Mouse (Mus musculus) neural tube, embryonic 11.5 days (tissue): ENCODE measurements around the gene Gabpa. TPM values are rescaled to one million over a fixed set of nuclear protein-coding genes. Genes with fewer than 3 reads are reported as not detected.

Experiments
- ATAC-seq: fragments of 200-750 bp; cut with Nextera tagmentation; 2 replicates; pipeline ENCODE4 v1.8.0; 2017; ENCODE audit warnings: moderate number of reproducible peaks, mild to moderate bottlenecking, moderate TSS enrichment, moderate library complexity; ENCODE audit not compliant: insufficient read depth, low FRiP score, low TSS enrichment
- DNase-seq: peaks from one replicate; pipeline ENCODE4 v3.0.0-alpha.2; 2015; ENCODE audit warnings: low spot score
- H3K27ac ChIP-seq: fragments of 300-500 bp; sonication (generic); 2 replicates; pipeline ENCODE4 v1.5.1; 2014; ENCODE audit warnings: low read depth, mild to moderate bottlenecking, low read length
- H3K27me3 ChIP-seq: fragments of 300-500 bp; sonication (generic); 2 replicates; pipeline ENCODE4 v1.6.1; 2014; ENCODE audit warnings: mild to moderate bottlenecking, low read length, mixed read lengths; ENCODE audit not compliant: control insufficient read depth, insufficient read depth
- H3K36me3 ChIP-seq: fragments of 300-500 bp; sonication (generic); 2 replicates; pipeline ENCODE4 v1.6.1; 2014; ENCODE audit warnings: mild to moderate bottlenecking, low read length, moderate library complexity, mixed read lengths; ENCODE audit not compliant: control insufficient read depth, insufficient read depth
- H3K4me1 ChIP-seq: fragments of 300-500 bp; sonication (generic); 2 replicates; pipeline ENCODE4 v1.6.1; 2014; ENCODE audit warnings: low read length, mixed read lengths; ENCODE audit not compliant: control insufficient read depth, insufficient read depth
- H3K4me2 ChIP-seq: fragments of 300-500 bp; sonication (generic); 2 replicates; pipeline ENCODE4 v1.6.1; 2014; ENCODE audit warnings: low read depth, mild to moderate bottlenecking, moderate library complexity
- H3K4me3 ChIP-seq: fragments of 300-500 bp; sonication (generic); 2 replicates; pipeline ENCODE4 v1.5.1; 2014; ENCODE audit warnings: low read depth, low read length
- H3K9ac ChIP-seq: fragments of 300-500 bp; sonication (generic); 2 replicates; pipeline ENCODE4 v1.6.1; 2014; ENCODE audit warnings: mild to moderate bottlenecking, low read length
- H3K9me3 ChIP-seq: fragments of 300-500 bp; sonication (generic); 2 replicates; pipeline ENCODE4 v1.6.1; 2016; ENCODE audit warnings: low read length; ENCODE audit not compliant: control insufficient read depth
- WGBS: fragments of 180-500 bp; shearing (Covaris S2); extraction: QIAGEN DNeasy Blood & Tissue Kit; methylation state at CpG from one replicate; pipeline ENCODE4 v1.1.7; 2014; 5-methylcytosine and 5-hydroxymethylcytosine counted together
- polyA plus RNA-seq: library from polyadenylated mRNA; unstranded; fragments of >200 nt; fragmentation: Nextera tagmentation; extraction: Ambion mirVana; gene quantifications from 2 replicates; pipeline ENCODE4 v1.2.1, GENCODE M21; 2014

The Gabpa gene
- polyA plus RNA-seq, 1 experiment from 2014 or later = 43.1 TPM

- Histone ChIP-seq H3K36me3 (no peaks in the 10 kb centered on the region; the same call in 1 of the 2 replicates), H3K27me3 (no peaks in the 10 kb centered on the region), H3K4me1 (no peaks in the 10 kb centered on the region), H3K9ac (no peak overlapping the region), H3K4me3 (no peak overlapping the region), H3K9me3 (no peaks in the 10 kb centered on the region), H3K27ac (no peak overlapping the region), H3K4me2 (no peak overlapping the region)
- no peak for ATAC-seq
- 100% methylated on average over 3 of the region's 3 CpGs for WGBS
- DNase-seq = no peak
These were observed 28.6 kb upstream of the Gabpa start for GRCm38 (mm10) chr16:84806175-84806574.

GRCm38 (mm10) chr16:84807874-84808273, 26.9 kb upstream of the Gabpa start:
- H3K27me3 ChIP-seq = no peaks in the 10 kb centered on the region
- WGBS = 91% methylated on average over 7 of the region's 7 CpGs
- ATAC-seq (no peak), DNase-seq (no peak)
- no peak overlapping the region for H3K27ac ChIP-seq
- no peaks in the 10 kb centered on the region for H3K9me3 ChIP-seq
- H3K36me3 ChIP-seq = no peaks in the 10 kb centered on the region; the same call in 1 of the 2 replicates
- H3K4me2 ChIP-seq = no peak overlapping the region
- H3K4me3 ChIP-seq = no peak overlapping the region
- H3K4me1 ChIP-seq = no peaks in the 10 kb centered on the region
- no peak overlapping the region for H3K9ac ChIP-seq

GRCm38 (mm10) chr16:84810254-84810653, 24.5 kb upstream of the Gabpa start:
- Histone ChIP-seq H3K9ac (no peak overlapping the region), H3K27me3 (no peaks in the 10 kb centered on the region), H3K9me3 (no peaks in the 10 kb centered on the region), H3K4me2 (no peak overlapping the region), H3K4me3 (no peak overlapping the region), H3K36me3 (no peaks in the 10 kb centered on the region; the same call in 1 of the 2 replicates), H3K27ac (no peak overlapping the region), H3K4me1 (no peaks in the 10 kb centered on the region)
- DNase-seq = no peak
- ATAC-seq = no peak
- WGBS = 86% methylated on average over 1 of the region's 1 CpGs

GRCm38 (mm10) chr16:84813852-84814251, 20.9 kb upstream of the Gabpa start:
- no peak overlapping the region for H3K4me3 ChIP-seq
- H3K4me2 ChIP-seq = no peak overlapping the region
- no peak overlapping the region for H3K27ac ChIP-seq
- no peak for ATAC-seq
- 85% methylated on average over 8 of the region's 8 CpGs for WGBS
- no peak overlapping the region for H3K9ac ChIP-seq
- no peaks in the 10 kb centered on the region for H3K36me3 ChIP-seq
- DNase-seq = no peak
- no peaks in the 10 kb centered on the region for H3K27me3 ChIP-seq
- H3K9me3 ChIP-seq = no peaks in the 10 kb centered on the region
- H3K4me1 ChIP-seq = no peaks in the 10 kb centered on the region

- no peaks in the 10 kb centered on the region for H3K4me1 ChIP-seq
- DNase-seq (no peak), ATAC-seq (no peak)
- no peak overlapping the region for H3K27ac ChIP-seq
- H3K4me2 ChIP-seq = no peak overlapping the region
- H3K36me3 ChIP-seq = no peaks in the 10 kb centered on the region
- H3K4me3 ChIP-seq = no peak overlapping the region
- WGBS = 86% methylated on average over 8 of the region's 8 CpGs
- H3K9ac ChIP-seq = no peak overlapping the region
- no peaks in the 10 kb centered on the region for H3K9me3 ChIP-seq
- no peaks in the 10 kb centered on the region for H3K27me3 ChIP-seq
These were observed 20.2 kb upstream of the Gabpa start for GRCm38 (mm10) chr16:84814511-84814910.

- Histone ChIP-seq H3K27ac (no peak overlapping the region), H3K9ac (no peak overlapping the region), H3K27me3 (no peaks in the 10 kb centered on the region), H3K4me3 (no peak overlapping the region), H3K4me1 (no peaks in the 10 kb centered on the region), H3K4me2 (no peak overlapping the region), H3K9me3 (no peaks in the 10 kb centered on the region), H3K36me3 (no peaks in the 10 kb centered on the region)
- ATAC-seq (peak; percentile 77; the same call in 1 of the 2 replicates), DNase-seq (peak; percentile 20)
- 45% methylated on average over 7 of the region's 7 CpGs for WGBS
These were observed 17.3 kb upstream of the Gabpa start for GRCm38 (mm10) chr16:84817423-84817822.

- Histone ChIP-seq H3K27me3 (no peaks in the 10 kb centered on the region), H3K4me3 (no peak overlapping the region), H3K4me2 (no peak overlapping the region), H3K27ac (0 out of 2 replicates have a peak overlapping the region, but pooled peaks have one; percentile 17), H3K4me1 (no peaks in the 10 kb centered on the region), H3K9ac (no peak overlapping the region), H3K36me3 (peaks cover 6% of the 10 kb centered on the region; the same call in 1 of the 2 replicates), H3K9me3 (no peaks in the 10 kb centered on the region)
- WGBS = 88% methylated on average over 6 of the region's 6 CpGs
- no peak for ATAC-seq
- no peak for DNase-seq
These were observed 9.7 kb upstream of the Gabpa start for GRCm38 (mm10) chr16:84825009-84825408.

- Histone ChIP-seq H3K36me3 (no peaks in the 10 kb centered on the region), H3K27me3 (no peaks in the 10 kb centered on the region)
- 94% methylated on average over 5 of the region's 5 CpGs for WGBS
These were observed 3.0 kb upstream of the Gabpa start for GRCm38 (mm10) chr16:84831696-84832095.

GRCm38 (mm10) chr16:84832736-84833135, 2.0 kb upstream of the Gabpa start:
- Histone ChIP-seq H3K9me3 (no peaks in the 10 kb centered on the region), H3K27ac (no peak overlapping the region), H3K27me3 (no peaks in the 10 kb centered on the region), H3K4me1 (peaks cover 3% of the 10 kb centered on the region), H3K4me3 (no peak overlapping the region), H3K4me2 (no peak overlapping the region), H3K36me3 (no peaks in the 10 kb centered on the region), H3K9ac (no peak overlapping the region)
- ATAC-seq = no peak
- DNase-seq = no peak
- WGBS = 96% methylated on average over 5 of the region's 5 CpGs

More at GRCm38 (mm10) chr16:84831696-84832095, 3.0 kb upstream of the Gabpa start:
- no peak overlapping the region for H3K4me3 ChIP-seq
- H3K27ac ChIP-seq = no peak overlapping the region
- H3K9me3 ChIP-seq = no peaks in the 10 kb centered on the region
- no peak overlapping the region for H3K4me2 ChIP-seq
- no peak overlapping the region for H3K9ac ChIP-seq
- no peak for DNase-seq
- ATAC-seq = no peak
- peaks cover 3% of the 10 kb centered on the region for H3K4me1 ChIP-seq
